Mouse (Mus musculus) midbrain, embryonic 14.5 days (tissue): ENCODE measurements around the gene Creb3l1. TPM values are rescaled to one million over a fixed set of nuclear protein-coding genes. Genes with fewer than 3 reads are reported as not detected.

Experiments
- ATAC-seq: fragments of 200-750 bp; cut with Nextera tagmentation; 2 replicates; pipeline ENCODE4 v1.8.0; 2017; ENCODE audit warnings: moderate number of reproducible peaks, moderate library complexity; ENCODE audit not compliant: low FRiP score, low TSS enrichment
- DNase-seq: peaks from one replicate; pipeline ENCODE4 v3.0.0-alpha.2; 2015
- H3K27ac ChIP-seq: fragments of 300-500 bp; sonication (generic); replicated peaks from 2 replicates; pipeline ENCODE4 v1.5.1; 2014; ENCODE audit warnings: mild to moderate bottlenecking, low read depth, low read length, moderate library complexity
- H3K27me3 ChIP-seq: fragments of 300-500 bp; sonication (generic); 2 replicates; pipeline ENCODE4 v1.6.1; 2014; ENCODE audit warnings: low read length, control low read depth, mixed read lengths; ENCODE audit not compliant: control insufficient read depth, insufficient read depth
- H3K36me3 ChIP-seq: fragments of 300-500 bp; sonication (generic); 2 replicates; pipeline ENCODE4 v1.6.1; 2014; ENCODE audit warnings: low read length, control low read depth; ENCODE audit not compliant: control insufficient read depth, insufficient read depth
- H3K4me1 ChIP-seq: fragments of 300-500 bp; sonication (generic); 2 replicates; pipeline ENCODE4 v1.6.1; 2014; ENCODE audit warnings: mild to moderate bottlenecking, antibody characterized with exemption, low read length, control low read depth; ENCODE audit not compliant: control insufficient read depth, insufficient read depth
- H3K4me2 ChIP-seq: fragments of 300-500 bp; sonication (generic); 2 replicates; pipeline ENCODE4 v1.6.1; 2014; ENCODE audit warnings: mild to moderate bottlenecking, low read length, moderate library complexity
- H3K4me3 ChIP-seq: fragments of 300-500 bp; sonication (generic); replicated peaks from 2 replicates; pipeline ENCODE4 v1.5.1; 2014; ENCODE audit warnings: low read depth, low read length
- H3K9ac ChIP-seq: fragments of 300-500 bp; sonication (generic); replicated peaks from 2 replicates; pipeline ENCODE4 v1.6.1; 2014; ENCODE audit warnings: mild to moderate bottlenecking, low read length, moderate library complexity
- H3K9me3 ChIP-seq: fragments of 300-500 bp; sonication (generic); 2 replicates; pipeline ENCODE4 v1.6.1; 2016; ENCODE audit warnings: low read length, control low read depth, mixed read lengths; ENCODE audit not compliant: control insufficient read depth
- WGBS: fragments of 180-500 bp; shearing (Covaris S2); extraction: QIAGEN DNeasy Blood & Tissue Kit; methylation state at CpG from one replicate; pipeline ENCODE4 v1.1.7; 2014; 5-methylcytosine and 5-hydroxymethylcytosine counted together
- polyA plus RNA-seq: library from polyadenylated mRNA; unstranded; fragments of >200 nt; fragmentation: Nextera tagmentation; extraction: Ambion mirVana; gene quantifications from 2 replicates; pipeline ENCODE4 v1.2.1, GENCODE M21; 2014

Gene Creb3l1
- polyA plus RNA-seq, 1 experiment from 2014 or later = 2.0 TPM

DNA sequence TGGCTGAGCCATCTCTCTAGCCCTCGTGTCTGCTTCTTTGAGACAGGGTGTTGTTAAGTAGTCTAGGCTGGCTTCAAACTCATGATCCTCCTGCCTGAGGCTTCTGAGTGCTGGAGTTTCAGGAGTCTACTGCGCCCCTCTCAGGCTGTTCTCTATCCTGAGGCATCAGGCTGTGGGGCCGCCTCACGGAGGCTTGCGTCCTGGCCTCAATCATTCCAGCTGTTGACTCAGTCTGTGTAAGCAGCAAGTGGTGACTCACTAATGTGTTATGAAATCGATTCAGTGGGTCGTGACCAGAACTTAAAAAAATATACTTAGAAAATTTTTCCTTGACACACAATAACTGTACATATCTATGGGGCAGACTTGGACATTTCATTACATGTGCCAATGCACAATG is 19.7 kb downstream of the Creb3l1 start:
- no peaks in the 10 kb centered on the region for H3K36me3 ChIP-seq
- H3K4me3 ChIP-seq = no peak overlapping the region
- no peak for ATAC-seq
- peaks cover 11% of the 10 kb centered on the region for H3K4me1 ChIP-seq
- H3K27me3 ChIP-seq = peaks cover 4% of the 10 kb centered on the region; the same call in 1 of the 2 replicates
- no peak for DNase-seq
- no peaks in the 10 kb centered on the region for H3K9me3 ChIP-seq
- no peak overlapping the region for H3K27ac ChIP-seq
- H3K9ac ChIP-seq = no peak overlapping the region
- 81% methylated on average over 7 of the region's 7 CpGs for WGBS
- H3K4me2 ChIP-seq = no peak overlapping the region

GRCm38 (mm10) chr2:91997905-91998608 is 26.2 kb downstream of the Creb3l1 start:
- DNase-seq = no peak
- Histone ChIP-seq H3K4me2 (no peak overlapping the region), H3K36me3 (no peaks in the 10 kb centered on the region)

GRCm38 (mm10) chr2:91996006-91996405 is 28.3 kb downstream of the Creb3l1 start:
- H3K9me3 ChIP-seq = no peaks in the 10 kb centered on the region
- H3K9ac ChIP-seq = no peak overlapping the region
- H3K36me3 ChIP-seq = no peaks in the 10 kb centered on the region
- DNase-seq (no peak), ATAC-seq (no peak)
- no peaks in the 10 kb centered on the region for H3K27me3 ChIP-seq
- 93% methylated on average over 5 of the region's 5 CpGs for WGBS
- no peak overlapping the region for H3K4me2 ChIP-seq
- H3K4me1 ChIP-seq = no peaks in the 10 kb centered on the region
- H3K27ac ChIP-seq = no peak overlapping the region
- no peak overlapping the region for H3K4me3 ChIP-seq

More at GRCm38 (mm10) chr2:91997905-91998608, 26.2 kb downstream of the Creb3l1 start:
- H3K27ac ChIP-seq = no peak overlapping the region
- no peaks in the 10 kb centered on the region for H3K27me3 ChIP-seq
- ATAC-seq = no peak
- H3K4me3 ChIP-seq = no peak overlapping the region
- no peaks in the 10 kb centered on the region for H3K9me3 ChIP-seq
- H3K4me1 ChIP-seq = no peaks in the 10 kb centered on the region
- WGBS = 85% methylated on average over 16 of the region's 16 CpGs
- H3K9ac ChIP-seq = no peak overlapping the region

DNA sequence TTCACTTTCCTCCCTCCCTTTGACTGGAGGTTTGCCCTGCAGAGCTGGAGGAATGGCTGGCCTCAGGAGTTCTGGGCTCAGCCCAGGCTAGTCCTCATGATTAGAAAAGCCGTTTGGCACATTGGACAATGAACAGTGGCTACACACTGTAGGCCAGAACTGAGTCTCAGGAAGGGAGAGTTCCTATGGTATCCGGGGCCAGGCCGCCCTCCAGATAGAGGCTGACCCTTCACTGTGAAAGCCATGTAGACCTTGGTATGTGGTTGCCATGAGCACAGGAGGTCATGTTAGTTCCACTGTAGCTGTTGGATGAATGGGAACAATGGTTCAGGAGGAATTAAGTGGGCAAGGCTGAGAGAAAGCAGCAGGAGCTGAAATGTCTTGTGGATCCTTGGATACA is 30.9 kb downstream of the Creb3l1 start:
- no peaks in the 10 kb centered on the region for H3K27me3 ChIP-seq
- DNase-seq (no peak), ATAC-seq (no peak)
- 43% methylated on average over 3 of the region's 3 CpGs for WGBS
- no peak overlapping the region for H3K4me3 ChIP-seq
- no peak overlapping the region for H3K4me2 ChIP-seq
- H3K9ac ChIP-seq = no peak overlapping the region
- H3K27ac ChIP-seq = no peak overlapping the region
- no peaks in the 10 kb centered on the region for H3K9me3 ChIP-seq
- H3K4me1 ChIP-seq = no peaks in the 10 kb centered on the region
- no peaks in the 10 kb centered on the region for H3K36me3 ChIP-seq

DNA sequence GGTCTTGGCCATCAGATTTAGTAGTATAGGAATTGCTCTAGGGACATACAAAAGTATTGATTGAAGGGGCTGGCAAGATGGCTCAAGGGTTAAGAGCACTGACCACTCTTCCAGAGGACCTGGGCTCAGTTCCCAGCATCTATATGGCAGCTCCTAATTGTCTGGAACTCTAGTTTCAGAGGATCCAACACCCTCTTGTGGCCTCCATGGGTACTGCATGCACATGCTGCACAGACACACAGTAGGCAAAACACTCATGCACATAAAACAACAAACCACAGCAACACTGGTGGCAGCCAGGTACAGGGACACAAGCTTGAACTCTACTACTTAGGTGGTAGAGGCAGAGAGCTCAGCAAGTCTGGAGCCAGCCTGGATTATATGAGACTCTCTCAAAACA is 34.6 kb downstream of the Creb3l1 start:
- DNase-seq = no peak

GRCm38 (mm10) chr2:91987542-91987941 is 36.8 kb downstream of the Creb3l1 start:
- no peak overlapping the region for H3K27ac ChIP-seq
- H3K27me3 ChIP-seq = 0 out of 2 replicates have a peak, but pooled peaks cover 5% of the 10 kb centered on the region
- no peak overlapping the region for H3K4me2 ChIP-seq
- peak; percentile 94 for DNase-seq
- H3K36me3 ChIP-seq = no peaks in the 10 kb centered on the region
- no peak overlapping the region for H3K4me3 ChIP-seq
- WGBS = 1% methylated on average over 3 of the region's 3 CpGs
- peaks cover 8% of the 10 kb centered on the region; the same call in 1 of the 2 replicates for H3K4me1 ChIP-seq
- H3K9me3 ChIP-seq = no peaks in the 10 kb centered on the region
- ATAC-seq = no peak; the same call in 1 of the 2 replicates
- no peak overlapping the region for H3K9ac ChIP-seq

More for the DNA sequence above, 34.6 kb downstream of the Creb3l1 start:
- Histone ChIP-seq H3K36me3 (no peaks in the 10 kb centered on the region), H3K4me2 (no peak overlapping the region), H3K4me1 (peaks cover under 1% of the 10 kb centered on the region; the same call in 1 of the 2 replicates), H3K27me3 (0 out of 2 replicates have a peak, but pooled peaks cover 5% of the 10 kb centered on the region), H3K27ac (no peak overlapping the region), H3K9ac (no peak overlapping the region), H3K9me3 (no peaks in the 10 kb centered on the region), H3K4me3 (no peak overlapping the region)
- no peak for ATAC-seq

GRCm38 (mm10) chr2:91986071-91986470 is 38.2 kb downstream of the Creb3l1 start:
- Histone ChIP-seq H3K9me3 (no peaks in the 10 kb centered on the region), H3K4me2 (no peak overlapping the region), H3K4me1 (peaks cover 8% of the 10 kb centered on the region; the same call in 1 of the 2 replicates), H3K27ac (no peak overlapping the region), H3K9ac (no peak overlapping the region), H3K27me3 (0 out of 2 replicates have a peak, but pooled peaks cover 5% of the 10 kb centered on the region), H3K4me3 (no peak overlapping the region), H3K36me3 (no peaks in the 10 kb centered on the region)
- ATAC-seq (no peak), DNase-seq (peak; percentile 47)
- WGBS = 3% methylated on average over 5 of the region's 5 CpGs

GRCm38 (mm10) chr2:91984906-91985525 is 39.3 kb downstream of the Creb3l1 start:
- 36% methylated on average over 9 of the region's 9 CpGs for WGBS
- no peak for ATAC-seq
- Histone ChIP-seq H3K4me2 (no peak overlapping the region; the same call in 1 of the 2 replicates), H3K9me3 (no peaks in the 10 kb centered on the region), H3K4me1 (peaks cover 8% of the 10 kb centered on the region; the same call in 1 of the 2 replicates), H3K36me3 (no peaks in the 10 kb centered on the region), H3K27me3 (0 out of 2 replicates have a peak, but pooled peaks cover 5% of the 10 kb centered on the region), H3K27ac (no peak overlapping the region), H3K9ac (no peak overlapping the region), H3K4me3 (no peak overlapping the region)
- no peak for DNase-seq
